Mouse (Mus musculus) brain, embryonic 14.5 days (tissue): ENCODE results near the gene Gm9999. TPM values are rescaled to one million over a fixed set of nuclear protein-coding genes. Genes with fewer than 3 reads are reported as not detected.

Source experiments
- DNase-seq: peaks from one replicate; pipeline ENCODE4 v3.0.0-alpha.2; 2011; ENCODE audit warnings: low read depth
- CTCF ChIP-seq: fragments of 200-500 bp; IDR thresholded peaks from 2 replicates; pipeline ENCODE4 v1.5.1; 2012; ENCODE audit warnings: inconsistent platforms, mild to moderate bottlenecking, moderate library complexity, borderline replicate concordance; ENCODE audit not compliant: insufficient read depth, insufficient read length; ENCODE audit errors: extremely low read depth
- POLR2A ChIP-seq: fragments of 200-500 bp; IDR thresholded peaks from 2 replicates; pipeline ENCODE4 v1.6.1; 2012; ENCODE audit warnings: mild to moderate bottlenecking, inconsistent platforms, borderline replicate concordance; ENCODE audit not compliant: poor library complexity, insufficient read depth, insufficient read length, severe bottlenecking; ENCODE audit errors: extremely low read depth
- polyA plus RNA-seq: library from polyadenylated mRNA; depleted of rRNA; stranded (reverse); fragments of >200 nt; gene quantifications from 2 replicates; pipeline ENCODE4 v1.2.3, GENCODE M21; 2012

Gene Gm9999
- polyA plus RNA-seq, 1 experiment, result not detected

GRCm38 (mm10) chr7:47007109-47007780 is 23.9 kb downstream of the Gm9999 start:
- no peak for DNase-seq
- TF ChIP-seq CTCF (no peak), POLR2A (no peak)

- no peak for DNase-seq
- TF ChIP-seq CTCF (peak; percentile 50; the same call in 1 of the 2 replicates), POLR2A (no peak)
Measured at GRCm38 (mm10) chr7:47007818-47008167, 24.4 kb downstream of the Gm9999 start.

- TF ChIP-seq CTCF (no peak), POLR2A (peak; percentile 70; the same call in 1 of the 2 replicates)
- peak; percentile 100 for DNase-seq
Measured at GRCm38 (mm10) chr7:47008168-47008993, 25.0 kb downstream of the Gm9999 start, which contains the start of gene Spty2d1. Gene Spty2d1, minus strand, starts transcription at chr7:47008411.

GRCm38 (mm10) chr7:47013131-47013767 is 29.9 kb downstream of the Gm9999 start:
- TF ChIP-seq CTCF (no peak), POLR2A (no peak)
- DNase-seq, result no peak

- no peak for DNase-seq
- TF ChIP-seq CTCF (no peak), POLR2A (no peak)
Measured at GRCm38 (mm10) chr7:47014564-47015389, 31.4 kb downstream of the Gm9999 start.

GRCm38 (mm10) chr7:47015390-47016065 is 32.1 kb downstream of the Gm9999 start:
- peak; percentile 92 for DNase-seq
- TF ChIP-seq CTCF, result peak; percentile 56
- TF ChIP-seq POLR2A, result no peak

- DNase-seq, result no peak
- no peak for TF ChIP-seq POLR2A
- no peak for TF ChIP-seq CTCF
Measured at GRCm38 (mm10) chr7:47016602-47017001, 33.2 kb downstream of the Gm9999 start.

GRCm38 (mm10) chr7:47017146-47017545 is 33.8 kb downstream of the Gm9999 start:
- TF ChIP-seq CTCF, result no peak
- TF ChIP-seq POLR2A, result no peak

GRCm38 (mm10) chr7:47019641-47020040 is 36.3 kb downstream of the Gm9999 start:
- TF ChIP-seq POLR2A (no peak), CTCF (no peak)
- DNase-seq, result no peak

More at GRCm38 (mm10) chr7:47017146-47017545, 33.8 kb downstream of the Gm9999 start:
- no peak for DNase-seq

- DNase-seq, result no peak
- no peak for TF ChIP-seq CTCF
- TF ChIP-seq POLR2A, result no peak
Measured at GRCm38 (mm10) chr7:47020956-47021355, 37.6 kb downstream of the Gm9999 start.
